Comparison of ENCODE assay signal across 8 mouse cellular contexts in genomic region chr4:136466226-136466625, GRCm38 (mm10). TPM values are rescaled to one million over a fixed set of nuclear protein-coding genes. Genes with fewer than 3 reads are reported as not detected.
DNase-seq lines count a peak whose midpoint lies in the region; ATAC-seq lines count a peak whose summit lies in the region.

No protein-coding gene starts in this region.

- H3K9me3 ChIP-seq in forebrain, embryonic 14.5 days (replicated peaks; ENCODE audit: control insufficient read depth, low read length), result no peaks in the 10 kb centered on the region
- H3K9me3 ChIP-seq in forebrain, embryonic 13.5 days (replicated peaks), result no peaks in the 10 kb centered on the region
- H3K9me3 ChIP-seq in heart, embryonic 10.5 days, result no peaks in the 10 kb centered on the region

- peaks cover 16% of the 10 kb centered on the region; the same call in 1 of the 2 replicates for H3K27me3 ChIP-seq in forebrain, embryonic 14.5 days (replicated peaks; ENCODE audit: control insufficient read depth, insufficient read depth, low read length)
- peaks cover 36% of the 10 kb centered on the region for H3K27me3 ChIP-seq in forebrain, embryonic 13.5 days
- peaks cover 27% of the 10 kb centered on the region for H3K27me3 ChIP-seq in heart, embryonic 10.5 days (ENCODE audit: insufficient read depth, poor library complexity, severe bottlenecking)

- H3K36me3 ChIP-seq in forebrain, embryonic 14.5 days (ENCODE audit: control insufficient read depth, insufficient read depth, low read length), result no peaks in the 10 kb centered on the region
- H3K36me3 ChIP-seq in forebrain, embryonic 13.5 days (ENCODE audit: poor library complexity, severe bottlenecking), result no peaks in the 10 kb centered on the region
- H3K36me3 ChIP-seq in heart, embryonic 10.5 days, result no peaks in the 10 kb centered on the region

- peaks cover 9% of the 10 kb centered on the region for H3K4me1 ChIP-seq in forebrain, embryonic 14.5 days (ENCODE audit: control insufficient read depth, insufficient read depth, low read length)
- peaks cover 33% of the 10 kb centered on the region for H3K4me1 ChIP-seq in forebrain, embryonic 13.5 days
- peaks cover 43% of the 10 kb centered on the region for H3K4me1 ChIP-seq in heart, embryonic 10.5 days

- no peak overlapping the region for H3K4me3 ChIP-seq in forebrain, embryonic 14.5 days (ENCODE audit: low read depth, low read length)
- H3K4me3 ChIP-seq in forebrain, embryonic 13.5 days, result no peak overlapping the region
- no peak overlapping the region for H3K4me3 ChIP-seq in heart, embryonic 10.5 days

- ATAC-seq in forebrain, embryonic 14.5 days, result no peak
- ATAC-seq in forebrain, embryonic 13.5 days, result no peak

- 59% methylated on average over 4 of the region's 4 CpGs for WGBS in forebrain, embryonic 14.5 days
- 55% methylated on average over 4 of the region's 4 CpGs for WGBS in forebrain, embryonic 13.5 days
- 62% methylated on average over 4 of the region's 4 CpGs for WGBS in heart, embryonic 10.5 days

- no peak overlapping the region for H3K9ac ChIP-seq in forebrain, embryonic 14.5 days (ENCODE audit: low read length)
- no peak overlapping the region for H3K9ac ChIP-seq in forebrain, embryonic 13.5 days

- no peak overlapping the region for H3K4me2 ChIP-seq in forebrain, embryonic 14.5 days (ENCODE audit: low read length)
- no peak overlapping the region for H3K4me2 ChIP-seq in forebrain, embryonic 13.5 days

- no peak overlapping the region for H3K27ac ChIP-seq in forebrain, embryonic 14.5 days (ENCODE audit: low read depth, low read length)
- no peak overlapping the region for H3K27ac ChIP-seq in forebrain, embryonic 13.5 days
- H3K27ac ChIP-seq in heart, embryonic 10.5 days, result 0 out of 2 replicates have a peak overlapping the region, but pooled peaks have one; percentile 17

- DNase-seq in forebrain, embryonic 14.5 days (ENCODE audit: low spot score), result peak; percentile 45
- peak; percentile 82 for DNase-seq in cerebellum, adult 18-20 months
- no peak for DNase-seq in heart, embryonic 10.5 days (ENCODE audit: low spot score)
- DNase-seq in kidney, postnatal 10 days, result peak; percentile 62
- DNase-seq in thymus, postnatal 36 days, result no peak
- DNase-seq in right cerebral cortex, postnatal 25 days, result no peak
- no peak for DNase-seq in layer of hippocampus, adult 11-12 months (ENCODE audit: low spot score)

RNA-seq across cellular contexts. Expression of gene Luzp1, which starts 3.3 kb away (rescaled TPM):
- 41.7 and 53.3 TPM in 2 replicates for polyA plus RNA-seq in forebrain, embryonic 14.5 days (2014; fragmentation: Nextera tagmentation; extraction: Ambion mirVana)
- polyA plus RNA-seq in forebrain, embryonic 13.5 days (2015; fragmentation: Nextera tagmentation; extraction: Ambion mirVana), result 91.1 and 99.1 TPM in 2 replicates
- 96.4 and 126 TPM in 2 replicates for polyA plus RNA-seq in heart, embryonic 10.5 days (2016; fragmentation: Nextera tagmentation; extraction: Ambion mirVana)

RNA-seq across cellular contexts. Expression of gene 6030445D17Rik, which starts 4.2 kb away (rescaled TPM):
- 0.32 TPM in 1 of 2 replicates, not detected in the other for polyA plus RNA-seq in forebrain, embryonic 14.5 days (2014; fragmentation: Nextera tagmentation; extraction: Ambion mirVana)
- polyA plus RNA-seq in forebrain, embryonic 13.5 days (2015; fragmentation: Nextera tagmentation; extraction: Ambion mirVana), result 0.13 TPM in 1 of 2 replicates, not detected in the other
- polyA plus RNA-seq in heart, embryonic 10.5 days (2016; fragmentation: Nextera tagmentation; extraction: Ambion mirVana), result 0.18 TPM in 1 of 2 replicates, not detected in the other

RNA-seq across cellular contexts. Expression of gene Htr1d, which starts 42.9 kb away (rescaled TPM):
- polyA plus RNA-seq in forebrain, embryonic 14.5 days (2014; fragmentation: Nextera tagmentation; extraction: Ambion mirVana), result 0.59 and 0.84 TPM in 2 replicates
- 0.37 and 0.38 TPM in 2 replicates for polyA plus RNA-seq in forebrain, embryonic 13.5 days (2015; fragmentation: Nextera tagmentation; extraction: Ambion mirVana)
- polyA plus RNA-seq in heart, embryonic 10.5 days (2016; fragmentation: Nextera tagmentation; extraction: Ambion mirVana), result 0.05 and 0.19 TPM in 2 replicates

Comparison
In these comparisons a context has a peak if more than half of its experiments do, and no peak if none do; other contexts are left out.
1. DNase-seq: peak in forebrain, embryonic 14.5 days (single experiment), cerebellum, adult 18-20 months (2 of 2) and kidney, postnatal 10 days (single experiment); none in heart, embryonic 10.5 days (single experiment), thymus, postnatal 36 days (0 of 2), right cerebral cortex, postnatal 25 days (single experiment) and layer of hippocampus, adult 11-12 months (single experiment).